Mouse (Mus musculus): ENCODE data around the gene Crtac1.

- TF ChIP-seq POLR2A (IDR thresholded peaks at IDR 0.05; ENCODE audit: low read depth, low read length) (no peak), CTCF (IDR thresholded peaks at IDR 0.05; ENCODE audit: extremely low read depth, insufficient read length, insufficient replicate concordance, low read depth, low read length) (no peak)
These were observed 116.4 kb downstream of the Crtac1 start for GRCm38 (mm10) chr19:42315070-42315679.
